ENCODE assay signal across 9 mouse cellular contexts in the genomic region with DNA sequence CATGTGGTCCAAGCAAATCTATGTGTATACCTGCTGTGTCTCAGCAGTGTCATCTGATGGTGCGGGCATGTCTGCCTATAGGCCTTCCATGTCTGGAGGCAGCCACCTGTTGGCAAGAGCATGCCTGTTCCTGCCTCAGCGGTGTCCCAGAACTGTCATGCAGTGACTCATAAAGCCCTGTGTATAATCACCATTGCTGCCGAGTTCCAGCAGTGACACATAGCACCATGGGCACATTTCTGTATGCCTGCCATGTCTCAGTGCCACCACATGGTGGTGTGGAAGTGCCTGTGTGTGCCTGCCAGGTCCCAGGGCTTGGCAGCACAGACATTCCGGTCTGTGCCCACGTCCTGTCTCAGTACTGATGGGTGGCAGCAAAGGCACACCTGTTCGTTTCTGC. TPM values are rescaled to one million over a fixed set of nuclear protein-coding genes. Genes with fewer than 3 reads are reported as not detected.
DNase-seq lines count a peak whose midpoint lies in the region; ATAC-seq and TF ChIP-seq lines count a peak whose summit lies in the region.
"Had no signal": no experiment of that assay in that cellular context is flagged by ENCODE, and none has a peak within 500 bp of the region (broad histone marks: within the 10 kb centered on the region; RNA-seq: fewer than 3 reads in every experiment).

No protein-coding gene starts in this region.

- DNase-seq in heart, postnatal 10 days: peak; percentile 26 to 35
- no peak for DNase-seq in heart, adult 18-20 months
- peak; percentile 84 to 86 for DNase-seq in cerebellum, postnatal 14 days
- DNase-seq in lung, adult 2 months: no peak
- peak; percentile 53 for DNase-seq in right cerebral cortex, postnatal 14 days
- no peak for DNase-seq in adipocyte (ENCODE audit: low spot score)

- 43% methylated on average over 6 of the region's 6 CpGs for WGBS in lung, adult 2 months

- peak; percentile 58 for ATAC-seq in CD4-positive, CD25-positive, alpha-beta regulatory T cell, adult 4 months
- peak; percentile 47 for ATAC-seq in inflammation-experienced regulatory T-cells, adult 6 months

- intact Hi-C loops in heart, postnatal 10 days (cut with DNase I): loop anchor here (5.0 kb wide), 1 partner anchor 230 kb away; no protein-coding TSS in a partner anchor

- TF ChIP-seq CTCF in lung, adult 2 months (IDR thresholded peaks at IDR 0.05; ENCODE audit: insufficient read depth, low read length): peak; percentile 70

- no peaks in the 10 kb centered on the region for H3K4me1 ChIP-seq in lung, adult 2 months (ENCODE audit: control insufficient read depth, insufficient read depth, low read length)

- H3K4me3 ChIP-seq in lung, adult 2 months (replicated peaks; ENCODE audit: extremely low read depth, low read depth, low read length): no peak overlapping the region
- H3K4me3 ChIP-seq: heart, embryonic 15.5 days had no signal

- no peak for TF ChIP-seq POLR2A in lung, adult 2 months (IDR thresholded peaks at IDR 0.05; ENCODE audit: borderline replicate concordance, extremely low read depth, low read depth, low read length)

RNA-seq across cellular contexts. Expression of a gene that starts 44.2 kb away (rescaled TPM):
- total RNA-seq in heart, postnatal 10 days (2021): 1 to 10 TPM; 1.3 to 1.5 TPM
- total RNA-seq in heart, adult 18-20 months (2021): under 1 TPM; 0.33 to 0.57 TPM
- not detected for polyA plus RNA-seq in CD4-positive, CD25-positive, alpha-beta regulatory T cell, adult 4 months (2017; shearing (Covaris generic))
- not detected for polyA plus RNA-seq in inflammation-experienced regulatory T-cells, adult 6 months (2017; shearing (Covaris generic))
- 3.0 and 4.6 TPM in 2 replicates for polyA plus RNA-seq in lung, adult 2 months (2012; rRNA removed)

Comparison
In these comparisons a context has a peak if more than half of its experiments do, and no peak if none do; other contexts are left out.
1. DNase-seq: peak in heart, postnatal 10 days (2 of 2), cerebellum, postnatal 14 days (2 of 2) and right cerebral cortex, postnatal 14 days (single experiment); none in heart, adult 18-20 months (0 of 2), lung, adult 2 months (single experiment) and adipocyte (single experiment).